Mouse (Mus musculus): ENCODE data around the gene Slc9a7. TPM values are rescaled to one million over a fixed set of nuclear protein-coding genes. Genes with fewer than 3 reads are reported as not detected.

Gene Slc9a7
- polyA plus RNA-seq, 1 experiment: 0.91 TPM

DNA sequence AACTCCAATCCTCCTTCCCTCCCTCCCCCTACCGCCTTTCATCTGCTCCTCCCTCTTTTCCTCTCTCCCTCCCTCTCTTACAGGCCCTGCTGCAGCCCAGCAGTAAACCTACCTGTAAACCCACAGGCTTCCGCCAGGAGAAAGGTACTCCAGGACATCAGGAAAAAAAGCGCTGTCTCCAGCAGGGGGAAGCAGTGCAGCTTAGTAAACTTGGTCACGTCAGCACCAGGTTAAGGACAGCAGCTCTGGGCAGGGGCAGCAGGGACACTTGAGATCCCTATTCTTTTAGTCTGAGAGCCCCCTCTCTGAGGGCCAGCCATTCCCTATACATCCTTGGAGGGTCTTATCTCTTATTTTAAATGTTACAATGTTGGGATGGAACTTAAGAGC lies 129.3 kb downstream of the Slc9a7 start:
- TF ChIP-seq CTCF (IDR thresholded peaks at IDR 0.05; ENCODE audit: borderline replicate concordance, insufficient read depth, low read length): peak; percentile 36; the same call in 1 of the 2 replicates
- TF ChIP-seq POLR2A (IDR thresholded peaks at IDR 0.05; ENCODE audit: low read depth, low read length): no peak
- Histone ChIP-seq H3K4me3 (ENCODE audit: insufficient read depth, low read length) (no peak overlapping the region), H3K27ac (ENCODE audit: insufficient read depth, low read length) (no peak overlapping the region), H3K4me1 (ENCODE audit: control insufficient read depth, insufficient read depth, low read length) (no peaks in the 10 kb centered on the region)

DNA sequence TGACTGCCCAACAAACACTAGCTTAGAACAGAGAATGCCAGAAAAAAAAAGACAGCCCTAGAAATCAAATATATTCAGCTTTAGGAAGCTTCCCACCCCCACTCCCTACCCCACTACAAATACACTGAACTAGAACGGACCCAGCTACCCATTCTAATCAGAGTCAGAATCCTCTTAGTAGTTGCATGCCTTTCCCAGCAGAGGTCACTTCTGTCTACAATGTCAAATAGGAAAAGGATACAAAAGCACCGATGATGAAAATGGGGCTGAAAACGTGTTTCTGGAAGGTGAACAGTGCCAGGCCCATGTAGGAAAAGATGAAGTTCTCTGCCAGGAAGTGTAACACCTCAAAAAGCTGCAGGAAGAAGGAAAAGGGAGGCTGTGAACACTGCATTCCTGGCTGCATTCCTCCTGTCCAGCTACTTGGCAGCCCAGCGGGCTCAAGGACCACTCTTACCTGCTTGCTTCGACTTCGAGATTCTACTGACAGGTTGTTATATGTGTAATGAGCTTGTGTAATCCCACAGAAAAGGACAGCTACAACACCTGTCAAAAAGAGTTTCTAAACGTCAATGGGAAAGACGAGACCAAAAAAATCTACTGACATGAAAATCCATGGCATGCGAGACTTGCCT lies 129.8 kb downstream of the Slc9a7 start:
- no peak overlapping the region for H3K27ac ChIP-seq (ENCODE audit: insufficient read depth, low read length)
- H3K4me3 ChIP-seq (ENCODE audit: insufficient read depth, low read length): no peak overlapping the region
- H3K4me1 ChIP-seq (ENCODE audit: control insufficient read depth, insufficient read depth, low read length): no peaks in the 10 kb centered on the region
- TF ChIP-seq CTCF (IDR thresholded peaks at IDR 0.05; ENCODE audit: borderline replicate concordance, insufficient read depth, low read length) (no peak), POLR2A (IDR thresholded peaks at IDR 0.05; ENCODE audit: low read depth, low read length) (no peak)

DNA sequence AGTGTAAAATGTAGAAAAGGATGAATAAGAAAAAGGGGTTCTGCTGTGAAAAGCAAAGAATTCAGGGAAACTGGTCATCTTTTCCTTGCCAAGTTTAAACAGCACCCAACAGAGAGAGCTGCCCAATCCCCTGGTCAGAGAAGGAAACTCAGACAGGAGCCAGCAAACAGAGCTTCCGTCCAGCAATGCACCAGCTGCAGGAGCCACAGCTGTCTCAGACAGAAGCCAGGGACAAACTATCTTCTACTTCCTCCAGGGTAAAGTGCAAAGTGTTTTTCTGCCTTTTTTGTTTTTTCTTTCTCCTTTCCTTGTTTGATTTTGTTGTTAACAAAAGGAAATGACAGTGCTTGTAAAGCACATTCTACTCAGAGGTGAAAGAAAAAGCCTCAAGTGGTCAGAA lies 131.3 kb downstream of the Slc9a7 start:
- H3K27ac ChIP-seq (ENCODE audit: insufficient read depth, low read length): no peak overlapping the region
- H3K4me1 ChIP-seq (ENCODE audit: control insufficient read depth, insufficient read depth, low read length): no peaks in the 10 kb centered on the region
- no peak overlapping the region for H3K4me3 ChIP-seq (ENCODE audit: insufficient read depth, low read length)
- TF ChIP-seq POLR2A (IDR thresholded peaks at IDR 0.05; ENCODE audit: low read depth, low read length) (no peak), CTCF (IDR thresholded peaks at IDR 0.05; ENCODE audit: borderline replicate concordance, insufficient read depth, low read length) (no peak)

DNA sequence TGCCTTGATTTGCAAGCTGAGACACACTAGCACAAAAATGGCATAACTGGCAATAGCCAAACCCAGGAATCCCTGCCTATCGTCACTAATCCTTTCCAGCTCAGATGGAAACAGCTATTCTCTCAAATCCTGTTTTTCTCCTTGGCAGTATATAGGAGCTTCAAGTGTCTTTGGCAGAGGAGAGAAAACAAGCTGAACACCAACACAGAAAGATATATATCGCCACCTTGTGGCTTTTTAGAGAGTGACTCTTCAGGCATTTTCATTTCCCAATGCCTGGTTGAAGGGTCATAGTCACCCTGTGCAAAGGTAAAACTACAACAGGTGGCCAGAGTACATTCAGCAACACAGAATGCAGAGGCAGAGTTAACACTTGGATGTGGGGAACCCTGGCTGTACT lies 134.1 kb downstream of the Slc9a7 start:
- H3K4me1 ChIP-seq (ENCODE audit: control insufficient read depth, insufficient read depth, low read length): no peaks in the 10 kb centered on the region
- no peak overlapping the region for H3K4me3 ChIP-seq (ENCODE audit: insufficient read depth, low read length)
- no peak overlapping the region for H3K27ac ChIP-seq (ENCODE audit: insufficient read depth, low read length)
- no peak for TF ChIP-seq CTCF (IDR thresholded peaks at IDR 0.05; ENCODE audit: borderline replicate concordance, insufficient read depth, low read length)
- TF ChIP-seq POLR2A (IDR thresholded peaks at IDR 0.05; ENCODE audit: low read depth, low read length): no peak

DNA sequence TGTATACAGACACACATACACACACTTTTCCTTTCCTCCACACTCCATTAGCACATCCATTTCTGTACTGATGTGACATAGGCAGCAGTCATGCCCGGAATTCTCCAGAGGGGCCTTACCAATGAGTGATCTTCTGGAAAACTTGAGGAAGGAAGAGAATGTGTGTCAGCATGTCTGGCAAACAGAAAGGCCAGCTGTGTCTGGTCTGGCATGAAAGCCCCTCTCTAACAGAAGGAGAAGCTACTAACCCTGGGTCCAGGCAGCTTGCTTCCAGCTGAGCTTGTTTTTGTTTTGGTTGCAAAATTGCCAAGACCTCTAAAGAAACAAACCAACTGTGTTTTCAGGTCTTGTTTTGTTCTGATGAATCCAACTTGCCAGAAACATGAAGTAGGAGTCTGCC lies 162.1 kb downstream of the Slc9a7 start:
- no peak for TF ChIP-seq CTCF (IDR thresholded peaks at IDR 0.05; ENCODE audit: borderline replicate concordance, insufficient read depth, low read length)
- Histone ChIP-seq H3K4me3 (ENCODE audit: insufficient read depth, low read length) (no peak overlapping the region), H3K27ac (ENCODE audit: insufficient read depth, low read length) (no peak overlapping the region), H3K4me1 (ENCODE audit: control insufficient read depth, insufficient read depth, low read length) (no peaks in the 10 kb centered on the region)

DNA sequence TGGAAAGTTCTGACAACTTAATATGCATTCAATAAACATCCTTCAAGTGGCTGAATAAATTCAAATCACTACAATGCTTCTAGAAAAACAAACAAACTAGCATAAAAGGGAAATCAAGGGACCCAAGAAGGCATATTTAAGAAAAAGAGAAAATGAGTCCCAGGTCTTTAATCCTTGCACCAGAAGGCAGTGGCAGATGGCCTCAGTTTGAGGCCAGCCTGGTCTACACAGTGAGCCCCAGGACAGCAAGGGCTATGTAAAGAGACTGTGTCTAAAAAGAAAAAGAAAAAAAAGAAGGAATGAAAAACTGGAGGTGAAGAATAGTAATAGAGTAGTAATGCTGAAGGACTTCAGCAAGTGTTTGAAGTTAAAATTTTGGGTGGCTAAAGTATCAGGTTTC lies 162.7 kb downstream of the Slc9a7 start:
- no peak overlapping the region for H3K4me3 ChIP-seq (ENCODE audit: insufficient read depth, low read length)
- no peak overlapping the region for H3K27ac ChIP-seq (ENCODE audit: insufficient read depth, low read length)
- TF ChIP-seq CTCF (IDR thresholded peaks at IDR 0.05; ENCODE audit: borderline replicate concordance, insufficient read depth, low read length) (no peak), POLR2A (IDR thresholded peaks at IDR 0.05; ENCODE audit: low read depth, low read length) (no peak)
- no peaks in the 10 kb centered on the region for H3K4me1 ChIP-seq (ENCODE audit: control insufficient read depth, insufficient read depth, low read length)

DNA sequence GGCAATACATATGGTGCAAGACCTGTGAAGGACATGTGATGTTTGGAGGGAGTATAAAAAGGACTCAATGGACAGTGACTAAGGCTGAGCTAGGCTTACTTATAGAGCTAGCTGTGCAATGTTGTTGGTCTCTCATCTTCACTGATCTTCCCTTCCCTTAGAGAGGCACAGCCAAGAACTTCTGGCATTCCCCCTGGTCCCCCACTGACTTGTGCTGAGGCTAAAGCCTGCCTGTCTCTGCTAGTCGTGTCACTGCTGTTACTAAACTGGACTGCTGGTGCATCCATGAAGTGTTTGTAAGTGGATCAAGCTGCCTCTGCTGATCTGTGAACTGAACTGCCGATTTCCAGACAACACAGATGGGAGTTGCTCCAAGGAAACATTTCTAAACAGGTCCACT lies 166.1 kb downstream of the Slc9a7 start:
- TF ChIP-seq POLR2A (IDR thresholded peaks at IDR 0.05; ENCODE audit: low read depth, low read length): no peak
- no peak overlapping the region for H3K4me3 ChIP-seq (ENCODE audit: insufficient read depth, low read length)

DNA sequence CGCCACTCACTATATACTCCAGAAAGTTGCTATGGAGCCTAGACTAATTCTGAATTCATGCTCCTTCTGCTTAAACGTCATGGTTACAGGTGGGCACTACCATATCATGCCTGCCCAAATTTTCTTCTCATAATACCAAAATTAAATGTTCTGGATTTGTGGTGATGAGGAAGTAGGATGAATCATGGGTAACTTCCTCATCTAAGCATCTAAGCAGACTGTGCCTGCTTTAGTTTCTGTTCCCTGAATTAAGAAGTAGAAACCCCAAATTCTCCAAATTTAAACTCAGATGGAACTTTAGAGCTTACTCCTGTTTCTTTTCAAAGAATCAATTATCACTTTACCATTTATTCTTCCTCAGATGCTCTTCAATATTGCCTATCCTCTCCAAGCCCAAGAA lies 173.9 kb downstream of the Slc9a7 start:
- Histone ChIP-seq H3K4me1 (ENCODE audit: control insufficient read depth, insufficient read depth, low read length) (no peaks in the 10 kb centered on the region), H3K27ac (ENCODE audit: insufficient read depth, low read length) (no peak overlapping the region), H3K4me3 (ENCODE audit: insufficient read depth, low read length) (no peak overlapping the region)
- TF ChIP-seq POLR2A (IDR thresholded peaks at IDR 0.05; ENCODE audit: low read depth, low read length): no peak
- TF ChIP-seq CTCF (IDR thresholded peaks at IDR 0.05; ENCODE audit: borderline replicate concordance, insufficient read depth, low read length): no peak

More for the DNA sequence above, 166.1 kb downstream of the Slc9a7 start:
- Histone ChIP-seq H3K27ac (ENCODE audit: insufficient read depth, low read length) (no peak overlapping the region), H3K4me1 (ENCODE audit: control insufficient read depth, insufficient read depth, low read length) (no peaks in the 10 kb centered on the region)

DNA sequence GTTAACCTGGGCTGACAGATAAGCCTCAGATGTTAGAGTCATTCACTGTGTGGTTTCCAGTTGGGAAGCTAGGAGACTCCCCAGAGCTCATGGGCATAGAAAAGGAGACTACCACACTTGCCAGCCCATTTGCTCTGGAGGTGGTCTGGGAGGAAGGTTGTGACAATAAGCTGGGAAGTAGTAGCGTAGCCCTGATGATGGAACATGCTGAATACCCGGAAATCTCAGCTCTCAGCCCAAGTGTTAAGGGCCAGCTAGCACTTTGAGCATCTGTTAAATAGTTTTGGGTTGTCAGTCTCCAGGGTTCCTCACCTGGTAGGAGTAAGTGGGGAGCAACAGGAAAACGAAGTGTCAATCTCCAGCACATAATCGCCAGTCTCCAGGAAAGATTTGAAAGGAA lies 221.4 kb downstream of the Slc9a7 start:
- Histone ChIP-seq H3K4me1 (ENCODE audit: control insufficient read depth, insufficient read depth, low read length) (no peaks in the 10 kb centered on the region), H3K27ac (ENCODE audit: insufficient read depth, low read length) (no peak overlapping the region), H3K4me3 (ENCODE audit: insufficient read depth, low read length) (no peak overlapping the region)
- TF ChIP-seq POLR2A (IDR thresholded peaks at IDR 0.05; ENCODE audit: low read depth, low read length) (no peak), CTCF (IDR thresholded peaks at IDR 0.05; ENCODE audit: borderline replicate concordance, insufficient read depth, low read length) (no peak)

DNA sequence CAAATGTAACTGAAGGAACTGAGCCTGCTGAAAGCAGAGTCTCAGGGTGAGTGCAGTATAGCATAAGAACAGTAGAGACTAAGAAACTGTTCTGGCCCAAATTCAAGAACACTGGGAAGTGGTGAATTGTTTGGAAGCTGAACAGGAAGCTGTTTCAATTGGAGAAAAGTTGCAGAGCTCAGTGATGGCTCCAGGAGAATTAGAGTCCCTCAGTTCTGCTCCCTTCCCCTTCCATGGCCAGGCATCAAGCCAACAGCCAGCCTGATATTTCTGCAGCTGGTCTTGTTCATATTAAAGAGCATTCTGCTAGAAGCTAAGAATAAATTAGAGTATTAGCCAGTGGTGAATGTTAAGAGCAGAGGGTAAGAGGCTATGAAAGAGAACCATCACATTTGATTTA lies 225.0 kb downstream of the Slc9a7 start:
- Histone ChIP-seq H3K27ac (ENCODE audit: insufficient read depth, low read length) (peak overlapping the region; percentile 52; the same call in 1 of the 2 replicates), H3K4me1 (ENCODE audit: control insufficient read depth, insufficient read depth, low read length) (no peaks in the 10 kb centered on the region), H3K4me3 (ENCODE audit: insufficient read depth, low read length) (no peak overlapping the region)
- TF ChIP-seq POLR2A (IDR thresholded peaks at IDR 0.05; ENCODE audit: low read depth, low read length) (no peak), CTCF (IDR thresholded peaks at IDR 0.05; ENCODE audit: borderline replicate concordance, insufficient read depth, low read length) (no peak)

All from embryonic fibroblast, embryonic 13.5 days (primary cell).